Mouse (Mus musculus): ENCODE measurements at regions not wholly inside any gene's neighbourhood (a gene's known extent, or its start where the extent isn't known, plus 50 kb on each side); places are given as distances from the start of the nearest gene placed in this dataset.

GRCm38 (mm10) chr1:48943126-48943525, 1957.3 kb upstream of the Tmeff2 start:
- TF ChIP-seq EP300 (IDR thresholded peaks at IDR 0.05; ENCODE audit: low read depth) = no peak
- no peak for TF ChIP-seq CTCF (IDR thresholded peaks at IDR 0.05; ENCODE audit: low read depth)

All from liver, embryonic 14.5 days (tissue).